Mouse (Mus musculus): ENCODE measurements around the gene I830077J02Rik. TPM values are rescaled to one million over a fixed set of nuclear protein-coding genes. Genes with fewer than 3 reads are reported as not detected.

I830077J02Rik gene
- polyA plus RNA-seq, 1 experiment from 2014 or later = 0.49 TPM

Other genes starting within 250 kb of the I830077J02Rik start
- gene Ddx20, start 245.1 kb downstream of the I830077J02Rik start, polyA plus RNA-seq (2015; fragmentation: Nextera tagmentation; extraction: Ambion mirVana) = 39.4 and 40.3 TPM in 2 replicates
- 1.4 and 1.5 TPM in 2 replicates for gene Inka2, start 228.1 kb downstream of the I830077J02Rik start, polyA plus RNA-seq (2015; fragmentation: Nextera tagmentation; extraction: Ambion mirVana)
- 83.1 and 89.6 TPM in 2 replicates for gene Rap1a, start 131.3 kb downstream of the I830077J02Rik start, polyA plus RNA-seq (2015; fragmentation: Nextera tagmentation; extraction: Ambion mirVana)
- 0.43 and 0.94 TPM in 2 replicates for gene Adora3, start 61.8 kb downstream of the I830077J02Rik start, polyA plus RNA-seq (2015; fragmentation: Nextera tagmentation; extraction: Ambion mirVana)
- gene Tmigd3, start 61.8 kb downstream of the I830077J02Rik start, polyA plus RNA-seq (2015; fragmentation: Nextera tagmentation; extraction: Ambion mirVana) = not detected in 2 replicates
- 121 and 124 TPM in 2 replicates for gene Wdr77, start 26.7 kb upstream of the I830077J02Rik start, polyA plus RNA-seq (2015; fragmentation: Nextera tagmentation; extraction: Ambion mirVana)
- 446 and 470 TPM in 2 replicates for gene Atp5f1, start 27.4 kb upstream of the I830077J02Rik start, polyA plus RNA-seq (2015; fragmentation: Nextera tagmentation; extraction: Ambion mirVana)
- gene Ovgp1, start 41.0 kb upstream of the I830077J02Rik start, polyA plus RNA-seq (2015; fragmentation: Nextera tagmentation; extraction: Ambion mirVana) = 1.5 and 1.6 TPM in 2 replicates
- 0.39 and 0.70 TPM in 2 replicates for gene Pifo, start 82.0 kb upstream of the I830077J02Rik start, polyA plus RNA-seq (2015; fragmentation: Nextera tagmentation; extraction: Ambion mirVana)
- not detected in 2 replicates for gene Chil5, start 100.2 kb upstream of the I830077J02Rik start, polyA plus RNA-seq (2015; fragmentation: Nextera tagmentation; extraction: Ambion mirVana)
- gene Chia1, start 180.6 kb upstream of the I830077J02Rik start, polyA plus RNA-seq (2015; fragmentation: Nextera tagmentation; extraction: Ambion mirVana) = not detected in 2 replicates
- gene Chil3, start 234.9 kb upstream of the I830077J02Rik start, polyA plus RNA-seq (2015; fragmentation: Nextera tagmentation; extraction: Ambion mirVana) = 0.33 TPM in 1 of 2 replicates, not detected in the other

Measured in embryonic facial prominence, embryonic 13.5 days (tissue).